Mouse (Mus musculus): Measurements from ENCODE around the gene Foxd4. TPM values are rescaled to one million over a fixed set of nuclear protein-coding genes. Genes with fewer than 3 reads are reported as not detected.
"Not testable (repeated sequence)": the region's sequence is repeated elsewhere in the genome, so short reads cannot be mapped to it uniquely, and the experiment has no call there.

Foxd4 gene
- total RNA-seq, 2 experiments from 2014 or later, result not detected

- intact Hi-C loops (cut with DNase I); DNase-seq: not testable (repeated sequence)
These were observed 25.7 kb downstream of the Foxd4 start, which contains the start of gene Gm10053 for GRCm38 (mm10) chr19:24875129-24875870. Gene Gm10053, plus strand, starts transcription at chr19:24875686.

GRCm38 (mm10) chr19:24873873-24874272 lies 27.1 kb downstream of the Foxd4 start:
- intact Hi-C loops (cut with DNase I), result loop anchor here (5.0 kb wide), 3 partner anchors 167 to 572 kb away; no protein-coding TSS in a partner anchor
- DNase-seq, result peak; percentile 17

- intact Hi-C loops (cut with DNase I), result loop anchor here (5.0 kb wide), 3 partner anchors 164 to 569 kb away; no protein-coding TSS in a partner anchor
- peak; percentile 70 for DNase-seq
These were observed 29.9 kb downstream of the Foxd4 start for GRCm38 (mm10) chr19:24871037-24871635.

DNA sequence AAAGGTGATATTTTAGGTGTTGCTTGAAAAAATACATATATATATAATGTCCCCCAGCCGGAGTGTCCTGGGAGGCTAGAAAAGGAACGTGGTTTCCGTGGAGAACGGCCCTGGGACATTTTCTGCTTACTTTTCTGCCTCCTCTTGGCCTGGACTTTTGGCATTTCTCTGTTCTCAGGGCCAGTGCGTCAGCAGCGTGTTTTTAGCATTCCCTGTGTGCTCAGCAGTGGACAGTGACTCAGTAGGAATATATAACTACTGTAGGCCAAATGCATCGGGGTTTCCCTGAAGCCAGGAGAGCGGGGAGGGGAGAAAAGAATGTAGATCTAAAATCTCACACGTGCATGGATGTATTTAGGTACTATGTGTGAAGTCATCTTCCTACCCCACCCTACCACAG lies 35.6 kb downstream of the Foxd4 start:
- intact Hi-C loops (cut with DNase I), result no loop called here
- DNase-seq, result no peak

DNA sequence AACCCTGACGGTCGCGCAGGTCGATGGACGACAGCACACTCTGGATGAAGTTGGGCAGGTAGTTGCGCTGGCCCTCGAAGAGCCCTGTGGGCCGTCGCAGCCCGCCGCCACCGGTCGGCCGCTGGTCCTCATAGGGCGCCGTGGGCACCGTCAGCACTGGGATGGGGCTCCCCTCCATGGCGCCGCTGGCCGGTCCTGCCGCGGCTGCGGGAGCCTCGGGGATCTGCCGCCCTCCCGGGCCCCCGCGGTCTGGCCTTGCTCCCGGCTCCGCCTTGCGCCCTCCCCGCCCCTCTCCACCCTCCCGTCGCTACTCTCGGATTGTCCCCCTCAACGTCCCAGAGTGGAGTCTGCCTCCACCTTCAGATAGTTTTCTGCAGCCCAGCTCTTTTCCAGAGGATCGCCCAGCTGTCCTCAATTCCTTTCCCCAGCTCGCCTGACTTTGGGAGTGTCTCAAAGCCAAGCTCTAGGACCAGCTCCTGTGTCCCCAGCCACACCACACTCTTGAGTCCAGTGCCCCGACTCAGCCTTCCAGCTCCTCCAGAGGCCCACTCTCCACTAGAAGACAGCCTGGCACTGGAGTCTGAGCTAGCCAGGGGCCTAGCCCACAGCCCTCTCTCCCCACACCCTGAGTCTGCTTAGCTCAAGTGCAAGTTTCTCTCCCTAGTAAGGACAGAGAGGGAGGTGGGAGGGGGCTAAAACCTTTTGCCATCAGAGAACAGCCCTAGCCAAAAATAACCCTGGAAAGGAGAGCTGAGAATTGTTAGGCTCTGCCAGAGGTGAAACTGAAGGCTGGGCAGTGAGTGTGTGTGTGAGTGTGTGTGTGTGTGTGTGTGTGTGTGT lies 39.2 kb downstream of the Foxd4 start, which contains the start of gene Pgm5:
TSS of gene Pgm5 (minus strand) at position 244 of the 840 bp plus-strand sequence.
- DNase-seq, result peak; percentile 35
- intact Hi-C loops (cut with DNase I), result no loop called here

GRCm38 (mm10) chr19:24861276-24861611 lies 39.8 kb downstream of the Foxd4 start:
- DNase-seq, result no peak
- intact Hi-C loops (cut with DNase I), result no loop called here

DNA sequence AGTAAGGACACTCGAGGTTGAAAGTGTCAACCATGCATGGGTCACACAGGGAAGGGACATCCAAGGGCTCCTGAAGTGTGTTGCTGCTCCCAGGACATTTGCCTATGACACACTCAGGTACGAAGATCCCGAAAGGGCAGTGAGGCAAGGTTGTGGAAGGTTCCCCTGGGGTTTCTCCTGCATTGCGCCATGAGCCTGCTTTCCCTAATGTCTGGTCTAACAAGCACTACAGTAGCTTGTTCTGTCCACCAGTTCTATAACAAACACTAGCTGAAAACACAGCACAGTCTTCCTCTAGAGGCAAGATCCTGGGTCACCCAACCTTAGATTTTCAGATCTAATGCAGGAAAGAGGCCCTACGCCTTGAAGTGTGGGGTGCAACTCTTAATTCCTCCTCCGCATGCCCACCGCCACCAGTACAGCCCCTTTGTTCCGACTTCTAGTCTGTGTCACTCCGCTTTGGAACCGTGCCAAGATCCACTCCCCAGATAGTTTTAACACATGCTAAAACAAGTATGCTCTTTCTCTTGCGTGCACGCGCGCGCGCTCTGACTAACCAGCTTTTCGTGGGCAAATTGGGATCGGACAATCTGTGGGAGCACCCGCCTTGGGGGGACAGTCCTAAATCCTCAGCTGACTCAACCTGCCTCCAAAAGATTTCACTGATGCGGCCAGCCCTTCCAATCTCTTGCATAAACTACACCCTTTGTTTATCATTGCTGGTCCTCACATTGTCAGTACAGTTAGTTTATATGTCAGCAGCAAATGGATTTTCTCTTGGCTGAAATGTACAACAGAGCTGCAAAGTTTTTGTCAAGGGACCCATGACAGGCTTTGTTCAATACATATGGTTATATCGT lies 49.3 kb downstream of the Foxd4 start:
- intact Hi-C loops (cut with DNase I), result no loop called here
- peak; percentile 78 for DNase-seq

Small RNA genes lying within 50 kb of the gene (microRNA-seq; reads per million reads assigned to microRNA genes)
- not detected for gene Mir3084-1

Other genes with a start within 250 kb of the Foxd4 start
- under 1 TPM; 0.50 to 0.76 TPM for gene Tmem252, start 227.2 kb downstream of the Foxd4 start, total RNA-seq (2021)
- 1 to 10 TPM; 5.0 to 7.2 TPM for gene Pgm5, start 39.3 kb downstream of the Foxd4 start, total RNA-seq (2021)
- 100 to 1,000 TPM; 136 to 140 TPM for gene Gm10053, start 25.5 kb downstream of the Foxd4 start, total RNA-seq (2021)
- 10 to 100 TPM; 10.0 to 10.9 TPM for gene Cbwd1, start 60.4 kb upstream of the Foxd4 start, total RNA-seq (2021)
- 1 to 10 TPM; 1.3 TPM for gene Dock8, start 98.3 kb upstream of the Foxd4 start, total RNA-seq (2021)